Mouse (Mus musculus) intestine, embryonic 14.5 days (tissue): Measurements from ENCODE around the gene B830017H08Rik. TPM values are rescaled to one million over a fixed set of nuclear protein-coding genes. Genes with fewer than 3 reads are reported as not detected.
A peak's percentile ranks its signal among the peaks of the same experiment; 100 is the strongest.

Experiments
- ATAC-seq: fragments of 200-750 bp; cut with Nextera tagmentation; replicated peaks from 2 replicates; pipeline ENCODE4 v1.8.0; 2017; ENCODE audit warnings: low read depth, moderate number of reproducible peaks, moderate TSS enrichment, moderate library complexity; ENCODE audit not compliant: low FRiP score, low TSS enrichment
- DNase-seq: peaks from one replicate; pipeline ENCODE4 v3.0.0-alpha.2; 2018; ENCODE audit warnings: low spot score
- H3K27ac ChIP-seq: fragments of 300-500 bp; sonication (generic); 2 replicates; pipeline ENCODE4 v1.5.1; 2014; ENCODE audit warnings: low read depth, mild to moderate bottlenecking, control low read depth
- H3K27me3 ChIP-seq: fragments of 300-500 bp; sonication (generic); replicated peaks from 2 replicates; pipeline ENCODE4 v1.6.1; 2014; ENCODE audit warnings: low read length, control low read depth; ENCODE audit not compliant: control insufficient read depth, insufficient read depth
- H3K36me3 ChIP-seq: fragments of 300-500 bp; sonication (generic); 2 replicates; pipeline ENCODE4 v1.6.1; 2014; ENCODE audit warnings: low read length, control low read depth; ENCODE audit not compliant: control insufficient read depth, insufficient read depth
- H3K4me1 ChIP-seq: fragments of 300-500 bp; sonication (generic); replicated peaks from 2 replicates; pipeline ENCODE4 v1.6.1; 2014; ENCODE audit warnings: low read length, control low read depth, mixed read lengths; ENCODE audit not compliant: control insufficient read depth, insufficient read depth
- H3K4me2 ChIP-seq: fragments of 300-500 bp; sonication (generic); 2 replicates; pipeline ENCODE4 v1.6.1; 2014; ENCODE audit warnings: low read length
- H3K4me3 ChIP-seq: fragments of 300-500 bp; sonication (generic); 2 replicates; pipeline ENCODE4 v1.5.1; 2014; ENCODE audit warnings: low read depth, low read length, control low read depth, mixed read lengths
- H3K9ac ChIP-seq: fragments of 300-500 bp; sonication (generic); 2 replicates; pipeline ENCODE4 v1.6.1; 2014; ENCODE audit warnings: mild to moderate bottlenecking, low read length
- H3K9me3 ChIP-seq: fragments of 300-500 bp; sonication (generic); 2 replicates; pipeline ENCODE4 v1.6.1; 2016; ENCODE audit warnings: low read length, control low read depth; ENCODE audit not compliant: control insufficient read depth
- WGBS: fragments of 180-500 bp; shearing (Covaris S2); extraction: QIAGEN DNeasy Blood & Tissue Kit; methylation state at CpG from one replicate; pipeline ENCODE4 v1.1.7; 2014; 5-methylcytosine and 5-hydroxymethylcytosine counted together
- polyA plus RNA-seq: library from polyadenylated mRNA; unstranded; fragments of >200 nt; fragmentation: Nextera tagmentation; extraction: Ambion mirVana; gene quantifications from 2 replicates; pipeline ENCODE4 v1.2.1, GENCODE M21; 2014

B830017H08Rik gene
- polyA plus RNA-seq, 1 experiment from 2014 or later = not detected

DNA sequence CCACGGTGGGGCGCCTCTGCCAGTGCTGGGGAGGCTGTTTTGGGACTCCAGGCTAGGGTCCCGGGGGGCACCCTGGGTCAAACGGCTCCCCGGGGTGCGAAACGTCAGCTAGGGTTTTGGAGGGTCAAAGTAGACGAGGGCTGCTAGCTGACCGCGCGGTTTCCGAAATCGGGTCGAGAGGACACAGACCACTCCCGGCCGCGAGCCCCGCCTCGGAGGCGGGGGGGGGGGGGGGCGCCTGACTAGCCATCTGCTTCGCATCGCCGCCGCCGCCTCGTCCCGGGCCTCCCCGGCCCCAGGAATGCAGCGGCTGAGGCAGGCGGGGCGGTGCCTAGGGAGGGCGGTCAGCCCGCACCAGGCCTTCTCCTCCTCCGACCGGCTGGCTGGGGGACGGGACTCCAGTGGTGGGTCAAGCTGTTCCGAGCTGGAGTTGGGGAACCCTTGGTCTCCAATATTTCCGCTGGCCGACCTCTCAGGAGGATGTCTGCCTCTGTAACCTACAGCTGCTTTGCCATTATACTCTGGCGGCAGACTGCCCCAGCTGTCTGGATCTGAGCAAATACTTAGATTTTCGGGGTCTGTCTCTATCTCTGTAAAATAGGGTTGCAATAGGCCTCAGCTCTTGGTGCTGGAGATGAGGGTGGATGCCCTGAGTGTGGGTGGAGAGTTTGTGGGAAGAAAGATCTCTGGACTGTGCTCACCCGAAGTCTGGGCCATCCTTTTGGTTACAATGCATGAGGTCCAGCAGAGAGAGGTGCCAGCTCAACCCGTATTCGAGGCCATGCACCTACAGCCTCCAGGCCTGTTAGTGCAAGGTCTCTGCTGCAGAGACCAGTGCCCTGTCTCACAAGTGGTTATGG lies 34.4 kb upstream of the B830017H08Rik start:
- peak overlapping the region; percentile 90 for H3K9ac ChIP-seq
- H3K9me3 ChIP-seq = no peaks in the 10 kb centered on the region
- WGBS = 3% methylated on average over 30 of the region's 45 CpGs
- H3K27me3 ChIP-seq = peaks cover 39% of the 10 kb centered on the region
- H3K27ac ChIP-seq = peak overlapping the region; percentile 94
- peak overlapping the region; percentile 71 for H3K4me3 ChIP-seq
- H3K36me3 ChIP-seq = peaks cover 8% of the 10 kb centered on the region; the same call in 1 of the 2 replicates
- DNase-seq (peak; percentile 79), ATAC-seq (peak; percentile 50)
- H3K4me1 ChIP-seq = peaks cover 48% of the 10 kb centered on the region
- H3K4me2 ChIP-seq = peak overlapping the region; percentile 67

- Histone ChIP-seq H3K9me3 (no peaks in the 10 kb centered on the region), H3K27ac (no peak overlapping the region), H3K9ac (no peak overlapping the region), H3K4me1 (peaks cover 58% of the 10 kb centered on the region), H3K4me3 (no peak overlapping the region), H3K36me3 (peaks cover 9% of the 10 kb centered on the region; the same call in 1 of the 2 replicates), H3K4me2 (peak overlapping the region; percentile 67), H3K27me3 (peaks cover 47% of the 10 kb centered on the region)
- ATAC-seq (no peak), DNase-seq (no peak)
These were observed 33.3 kb upstream of the B830017H08Rik start for GRCm38 (mm10) chr16:17799584-17799983.

DNA sequence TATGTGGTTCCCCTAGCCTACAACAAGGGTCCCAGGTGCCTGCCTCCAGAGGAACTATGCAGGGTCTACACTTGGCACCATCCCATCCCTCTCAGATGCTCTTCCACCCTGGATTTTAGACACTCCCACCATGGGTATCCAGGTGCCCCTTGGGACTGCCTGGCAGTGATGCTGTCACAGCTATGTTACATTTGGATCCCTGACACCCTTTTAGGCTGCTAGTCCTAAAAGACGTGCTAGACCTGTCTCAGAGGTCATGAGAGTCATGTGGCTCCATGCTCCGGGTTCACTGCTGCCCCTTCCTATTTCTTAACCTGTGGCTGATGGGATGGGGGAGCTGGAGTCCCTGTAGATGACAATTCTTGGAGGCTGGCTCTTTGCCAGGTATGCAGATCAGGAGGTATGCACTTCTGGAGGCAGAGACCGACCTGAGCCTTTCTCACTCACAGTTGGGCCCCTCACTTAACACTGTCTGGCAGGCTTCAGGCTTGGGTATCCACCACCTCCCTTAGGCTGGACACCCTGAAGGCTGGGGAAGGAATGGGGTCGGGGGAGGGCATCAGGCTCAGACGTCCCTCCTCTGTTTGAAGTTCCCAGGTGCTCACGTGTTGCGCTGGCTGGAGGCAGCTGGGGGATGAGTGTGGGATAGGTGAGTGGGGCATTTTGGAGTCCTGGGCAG lies 31.0 kb upstream of the B830017H08Rik start:
- peak; percentile 59 for DNase-seq
- 23% methylated on average over 7 of the region's 7 CpGs for WGBS
- Histone ChIP-seq H3K4me3 (no peak overlapping the region), H3K27ac (no peak overlapping the region), H3K9me3 (no peaks in the 10 kb centered on the region), H3K27me3 (peaks cover 63% of the 10 kb centered on the region), H3K4me2 (no peak overlapping the region), H3K4me1 (peaks cover 63% of the 10 kb centered on the region), H3K9ac (no peak overlapping the region), H3K36me3 (peaks cover 9% of the 10 kb centered on the region; the same call in 1 of the 2 replicates)
- ATAC-seq = no peak

DNA sequence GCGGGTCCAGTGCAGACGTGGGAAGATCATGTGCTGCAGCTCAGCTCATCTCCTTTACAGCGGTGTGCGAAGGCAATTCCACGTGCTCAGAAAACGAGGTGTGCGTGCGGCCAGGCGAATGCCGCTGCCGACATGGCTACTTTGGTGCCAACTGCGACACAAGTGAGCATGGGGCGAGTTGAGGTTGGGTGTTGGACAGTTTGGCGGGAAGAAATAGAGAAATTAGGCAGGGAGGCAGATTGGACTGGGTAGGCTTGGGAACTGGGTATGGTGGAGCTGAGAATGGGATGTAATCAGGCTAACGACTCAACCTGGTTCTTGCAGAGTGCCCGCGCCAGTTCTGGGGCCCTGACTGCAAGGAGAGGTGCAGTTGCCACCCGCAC lies 30.5 kb upstream of the B830017H08Rik start:
- Histone ChIP-seq H3K9ac (no peak overlapping the region), H3K27me3 (peaks cover 63% of the 10 kb centered on the region), H3K4me2 (peak overlapping the region; percentile 45), H3K9me3 (no peaks in the 10 kb centered on the region), H3K4me3 (peak overlapping the region; percentile 22), H3K27ac (no peak overlapping the region), H3K36me3 (peaks cover 9% of the 10 kb centered on the region; the same call in 1 of the 2 replicates), H3K4me1 (peaks cover 67% of the 10 kb centered on the region)
- 30% methylated on average over 18 of the region's 18 CpGs for WGBS
- ATAC-seq (no peak), DNase-seq (peak; percentile 70)

DNA sequence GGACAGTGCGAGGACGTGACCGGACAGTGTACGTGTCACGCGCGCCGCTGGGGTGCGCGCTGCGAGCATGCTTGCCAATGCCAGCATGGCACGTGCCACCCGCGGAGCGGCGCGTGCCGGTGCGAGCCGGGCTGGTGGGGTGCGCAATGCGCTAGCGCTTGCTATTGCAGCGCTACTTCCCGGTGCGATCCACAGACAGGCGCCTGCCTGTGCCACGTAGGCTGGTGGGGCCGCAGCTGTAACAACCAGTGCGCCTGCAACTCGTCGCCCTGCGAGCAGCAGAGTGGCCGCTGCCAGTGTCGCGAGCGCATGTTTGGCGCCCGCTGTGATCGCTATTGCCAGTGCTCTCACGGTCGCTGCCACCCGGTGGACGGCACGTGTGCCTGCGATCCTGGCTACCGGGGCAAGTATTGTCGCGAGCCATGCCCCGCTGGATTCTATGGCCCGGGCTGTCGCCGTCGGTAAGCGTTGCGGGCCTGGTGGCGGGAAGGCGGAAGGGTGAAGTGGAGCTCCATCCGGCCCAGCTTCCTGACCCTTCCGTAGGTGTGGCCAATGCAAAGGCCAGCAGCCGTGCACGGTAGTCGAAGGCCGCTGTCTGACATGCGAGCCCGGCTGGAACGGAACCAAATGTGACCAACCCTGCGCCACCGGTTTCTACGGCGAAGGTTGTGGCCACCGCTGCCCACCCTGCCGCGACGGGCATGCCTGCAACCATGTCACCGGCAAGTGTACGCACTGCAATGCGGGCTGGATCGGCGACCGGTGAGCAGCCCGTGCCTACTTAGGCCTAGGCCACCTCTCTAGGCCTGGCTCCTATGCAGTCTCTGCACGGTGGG lies 29.9 kb upstream of the B830017H08Rik start:
- no peak overlapping the region for H3K27ac ChIP-seq
- H3K9me3 ChIP-seq = no peaks in the 10 kb centered on the region
- peaks cover 63% of the 10 kb centered on the region for H3K27me3 ChIP-seq
- H3K36me3 ChIP-seq = peaks cover 11% of the 10 kb centered on the region; the same call in 1 of the 2 replicates
- H3K9ac ChIP-seq = peak overlapping the region; percentile 27; the same call in 1 of the 2 replicates
- WGBS = 19% methylated on average over 83 of the region's 83 CpGs
- peak overlapping the region; percentile 45 for H3K4me2 ChIP-seq
- ATAC-seq = no peak
- H3K4me3 ChIP-seq = peak overlapping the region; percentile 22
- peaks cover 72% of the 10 kb centered on the region for H3K4me1 ChIP-seq
- peak; percentile 75 for DNase-seq

- peaks cover 72% of the 10 kb centered on the region for H3K4me1 ChIP-seq
- peak overlapping the region; percentile 46 for H3K4me2 ChIP-seq
- peak; percentile 75 for DNase-seq
- WGBS = 43% methylated on average over 33 of the region's 33 CpGs
- no peaks in the 10 kb centered on the region for H3K9me3 ChIP-seq
- peak overlapping the region; percentile 20 for H3K4me3 ChIP-seq
- peaks cover 63% of the 10 kb centered on the region for H3K27me3 ChIP-seq
- no peak overlapping the region for H3K9ac ChIP-seq
- peaks cover 14% of the 10 kb centered on the region; the same call in 1 of the 2 replicates for H3K36me3 ChIP-seq
- no peak for ATAC-seq
- no peak overlapping the region for H3K27ac ChIP-seq
These were observed 29.1 kb upstream of the B830017H08Rik start for GRCm38 (mm10) chr16:17803675-17804448.

- no peaks in the 10 kb centered on the region for H3K9me3 ChIP-seq
- WGBS = 13% methylated on average over 33 of the region's 33 CpGs
- peak overlapping the region; percentile 20 for H3K4me3 ChIP-seq
- peaks cover 57% of the 10 kb centered on the region for H3K27me3 ChIP-seq
- H3K36me3 ChIP-seq = peaks cover 14% of the 10 kb centered on the region; the same call in 1 of the 2 replicates
- ATAC-seq = peak; percentile 13; the same call in 1 of the 2 replicates
- peak overlapping the region; percentile 46 for H3K4me2 ChIP-seq
- H3K27ac ChIP-seq = no peak overlapping the region
- peaks cover 72% of the 10 kb centered on the region for H3K4me1 ChIP-seq
- H3K9ac ChIP-seq = no peak overlapping the region
- peak; percentile 85 for DNase-seq
These were observed 28.4 kb upstream of the B830017H08Rik start for GRCm38 (mm10) chr16:17804449-17804912.
